Mouse (Mus musculus): ENCODE measurements around the gene Urod. TPM values are rescaled to one million over a fixed set of nuclear protein-coding genes. Genes with fewer than 3 reads are reported as not detected.

Gene Urod
- total RNA-seq, 1 experiment from 2014 or later = 129 TPM

GRCm38 (mm10) chr4:116995798-116996135, 1.6 kb upstream of the Urod start:
- peak; percentile 67 for DNase-seq

GRCm38 (mm10) chr4:116995131-116995797, 1.1 kb upstream of the Urod start, which contains the start of gene Hectd3:
TSS of gene Hectd3 (plus strand) at chr4:116995317.
- DNase-seq = peak; percentile 69

GRCm38 (mm10) chr4:116991366-116991765, 2.8 kb downstream of the Urod start:
- peak; percentile 89 for DNase-seq

- DNase-seq = no peak
Measured at GRCm38 (mm10) chr4:116989731-116990130, 4.5 kb downstream of the Urod start.

GRCm38 (mm10) chr4:116987122-116987456, 7.1 kb downstream of the Urod start:
- DNase-seq = no peak

GRCm38 (mm10) chr4:116986400-116987121, 7.7 kb downstream of the Urod start:
- peak; percentile 92 for DNase-seq

GRCm38 (mm10) chr4:116985681-116986080, 8.5 kb downstream of the Urod start:
- no peak for DNase-seq

GRCm38 (mm10) chr4:116976503-116976902, 17.7 kb downstream of the Urod start:
- DNase-seq = no peak

GRCm38 (mm10) chr4:116954951-116955350, 39.3 kb downstream of the Urod start:
- DNase-seq = no peak

GRCm38 (mm10) chr4:116951642-116952041, 42.6 kb downstream of the Urod start:
- DNase-seq = peak; percentile 3

GRCm38 (mm10) chr4:116944055-116944454, 50.2 kb downstream of the Urod start:
- no peak for DNase-seq

GRCm38 (mm10) chr4:116942695-116943094, 51.5 kb downstream of the Urod start:
- DNase-seq = no peak

Other genes with a start within 250 kb of the Urod start
- gene Toe1, start 186.8 kb downstream of the Urod start, total RNA-seq (2021) = 18.9 and 22.0 TPM in 2 replicates
- gene Mutyh, start 186.7 kb downstream of the Urod start, total RNA-seq (2021) = 2.5 and 6.4 TPM in 2 replicates
- 6.1 and 7.0 TPM in 2 replicates for gene Hpdl, start 172.7 kb downstream of the Urod start, total RNA-seq (2021)
- gene Zswim5, start 117.0 kb downstream of the Urod start, total RNA-seq (2021) = 3.1 and 3.5 TPM in 2 replicates
- 21.0 and 25.7 TPM in 2 replicates for gene Hectd3, start 904 bp upstream of the Urod start, total RNA-seq (2021)
- gene Eif2b3, start 25.0 kb upstream of the Urod start, total RNA-seq (2021) = 30.5 and 34.6 TPM in 2 replicates
- 7.9 and 8.3 TPM in 2 replicates for gene Ptch2, start 101.7 kb upstream of the Urod start, total RNA-seq (2021)
- 6.3 and 10.2 TPM in 2 replicates for gene Btbd19, start 131.3 kb upstream of the Urod start, total RNA-seq (2021)
- not detected in 2 replicates for gene Tctex1d4, start 132.4 kb upstream of the Urod start, total RNA-seq (2021)
- gene Plk3, start 139.6 kb upstream of the Urod start, total RNA-seq (2021) = 8.4 and 19.0 TPM in 2 replicates
- gene Rps8, start 161.8 kb upstream of the Urod start, total RNA-seq (2021) = 935 and 1,177 TPM in 2 replicates
- gene Kif2c, start 188.2 kb upstream of the Urod start, total RNA-seq (2021) = 7.1 and 7.2 TPM in 2 replicates